Mouse (Mus musculus): ENCODE data around the gene Tceal7. TPM values are rescaled to one million over a fixed set of nuclear protein-coding genes. Genes with fewer than 3 reads are reported as not detected.
"Not testable (repeated sequence)": the region's sequence is repeated elsewhere in the genome, so short reads cannot be mapped to it uniquely, and the experiment has no call there.

The Tceal7 gene
- polyA plus RNA-seq (2015; fragmentation: Nextera tagmentation; extraction: Ambion mirVana): 0.36 and 5.2 TPM in 2 replicates

DNA sequence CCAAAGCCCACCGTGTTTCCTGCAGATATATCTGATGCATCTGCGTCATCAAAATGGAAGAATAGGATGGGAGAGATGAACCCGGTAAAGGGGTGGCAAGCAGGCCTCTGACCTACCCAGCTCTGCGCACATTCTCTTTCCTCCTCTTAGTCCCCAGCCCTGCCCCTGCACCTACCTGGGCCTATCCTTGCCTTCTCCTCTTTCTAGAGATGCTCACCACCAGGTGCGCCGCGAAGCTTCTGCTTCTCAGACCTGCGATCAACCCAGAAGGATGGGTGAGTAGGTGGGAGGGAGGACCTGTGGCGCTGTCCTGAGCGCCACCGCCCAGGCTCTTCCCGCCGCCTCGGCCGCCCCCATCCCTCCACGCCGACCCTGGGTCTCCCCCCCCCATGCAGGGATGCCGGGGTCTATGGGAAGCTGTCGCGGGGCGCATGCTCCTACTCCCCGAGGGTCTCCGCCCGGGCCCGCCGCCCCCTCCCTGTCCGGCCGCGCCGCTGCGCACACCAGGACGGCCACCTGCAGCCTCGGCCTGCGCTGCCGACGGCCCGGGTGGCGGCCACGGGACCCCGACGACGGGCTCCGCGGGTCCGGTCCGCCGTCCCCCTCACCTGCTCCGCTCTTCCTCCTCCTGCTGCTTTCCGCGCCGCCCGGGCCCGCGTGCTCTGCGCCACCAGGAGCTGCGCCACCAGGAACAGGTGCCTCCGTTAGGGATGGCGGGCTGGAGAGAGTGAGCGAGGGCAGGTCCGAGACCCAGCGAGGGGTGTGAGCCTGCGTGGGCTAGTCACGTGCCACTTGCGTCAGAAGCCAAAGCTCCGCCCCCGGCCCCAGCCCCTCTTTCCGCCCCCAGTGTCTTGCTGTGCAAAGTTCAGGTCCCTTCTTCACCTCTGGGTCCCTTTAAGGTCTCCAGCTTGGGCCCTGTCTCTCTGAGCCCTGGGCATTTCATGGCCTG, at the start of gene Tceal7, which contains the start of gene Bex1:
Gene Tceal7 (plus strand): TSS at position 51 of the 949 bp plus-strand sequence.
Gene Bex1 (minus strand): TSS at position 785 of the 949 bp plus-strand sequence.
- H3K27ac ChIP-seq (ENCODE audit: low read depth); H3K27me3 ChIP-seq (ENCODE audit: insufficient read depth, low read length); H3K4me1 ChIP-seq (ENCODE audit: insufficient read depth); H3K9me3 ChIP-seq (ENCODE audit: low read length); H3K9ac ChIP-seq (replicated peaks); H3K36me3 ChIP-seq (replicated peaks; ENCODE audit: insufficient read depth, low read length); DNase-seq: not testable (repeated sequence)
- Histone ChIP-seq H3K4me2 (ENCODE audit: low read depth, low read length) (peak within 1 kb of the TSS; percentile 50), H3K4me3 (ENCODE audit: low read depth, low read length) (peak within 1 kb of the TSS; percentile 32)
- peak; percentile 89 for ATAC-seq
- WGBS (ENCODE audit: insufficient replicate concordance): 20% methylated on average over 14 of the region's 67 CpGs

GRCm38 (mm10) chrX:136170625-136171024, 44.0 kb upstream of the Tceal7 start:
- Histone ChIP-seq H3K4me2 (ENCODE audit: low read depth, low read length) (peak overlapping the region; percentile 70), H3K36me3 (replicated peaks; ENCODE audit: insufficient read depth, low read length) (no peaks in the 10 kb centered on the region), H3K9me3 (ENCODE audit: low read length) (no peaks in the 10 kb centered on the region), H3K9ac (replicated peaks) (peak overlapping the region; percentile 67; the same call in 1 of the 2 replicates), H3K4me1 (ENCODE audit: insufficient read depth) (no peaks in the 10 kb centered on the region), H3K27ac (ENCODE audit: low read depth) (peak overlapping the region; percentile 71; the same call in 1 of the 2 replicates), H3K27me3 (ENCODE audit: insufficient read depth, low read length) (no peaks in the 10 kb centered on the region), H3K4me3 (ENCODE audit: low read depth, low read length) (peak overlapping the region; percentile 59)
- peak; percentile 26; the same call in 1 of the 2 replicates for ATAC-seq
- WGBS (ENCODE audit: insufficient replicate concordance): 56% methylated on average over 10 of the region's 10 CpGs
- no peak for TF ChIP-seq EP300 (IDR thresholded peaks at IDR 0.05; ENCODE audit: low read depth)
- no peak for TF ChIP-seq CTCF (IDR thresholded peaks at IDR 0.05; ENCODE audit: low read depth)
- no peak for DNase-seq

GRCm38 (mm10) chrX:136171189-136172117, 43.1 kb upstream of the Tceal7 start:
- Histone ChIP-seq H3K27ac (ENCODE audit: low read depth) (peak overlapping the region; percentile 70), H3K9me3 (ENCODE audit: low read length) (no peaks in the 10 kb centered on the region), H3K4me1 (ENCODE audit: insufficient read depth) (no peaks in the 10 kb centered on the region), H3K4me2 (ENCODE audit: low read depth, low read length) (peak overlapping the region; percentile 70), H3K4me3 (ENCODE audit: low read depth, low read length) (peak overlapping the region; percentile 59), H3K9ac (replicated peaks) (peak overlapping the region; percentile 67), H3K36me3 (replicated peaks; ENCODE audit: insufficient read depth, low read length) (no peaks in the 10 kb centered on the region), H3K27me3 (ENCODE audit: insufficient read depth, low read length) (no peaks in the 10 kb centered on the region)
- TF ChIP-seq EP300 (IDR thresholded peaks at IDR 0.05; ENCODE audit: low read depth): no peak
- no peak for TF ChIP-seq CTCF (IDR thresholded peaks at IDR 0.05; ENCODE audit: low read depth)
- DNase-seq: peak; percentile 69
- ATAC-seq: peak; percentile 64
- 22% methylated on average over 24 of the region's 24 CpGs for WGBS (ENCODE audit: insufficient replicate concordance)

- H3K27ac ChIP-seq (ENCODE audit: low read depth): peak within 1 kb of the TSS; percentile 70
- H3K9me3 ChIP-seq (ENCODE audit: low read length): no peaks in the 10 kb centered on the region
- H3K4me2 ChIP-seq (ENCODE audit: low read depth, low read length): peak within 1 kb of the TSS; percentile 70
- DNase-seq (peak; percentile 79), ATAC-seq (peak; percentile 93)
- TF ChIP-seq CTCF (IDR thresholded peaks at IDR 0.05; ENCODE audit: low read depth) (peak; percentile 22; the same call in 1 of the 2 replicates), EP300 (IDR thresholded peaks at IDR 0.05; ENCODE audit: low read depth) (0 out of 2 replicates have a peak, but pooled peaks have one; percentile 45)
- no peaks in the 10 kb centered on the region for H3K4me1 ChIP-seq (ENCODE audit: insufficient read depth)
- peak within 1 kb of the TSS; percentile 59 for H3K4me3 ChIP-seq (ENCODE audit: low read depth, low read length)
- peak within 1 kb of the TSS; percentile 67 for H3K9ac ChIP-seq (replicated peaks)
- no peaks in the 10 kb centered on the region for H3K36me3 ChIP-seq (replicated peaks; ENCODE audit: insufficient read depth, low read length)
- no peaks in the 10 kb centered on the region for H3K27me3 ChIP-seq (ENCODE audit: insufficient read depth, low read length)
- 7% methylated on average over 10 of the region's 10 CpGs for WGBS (ENCODE audit: insufficient replicate concordance)
These were observed 42.4 kb upstream of the Tceal7 start, which contains the start of gene Tceal8 for GRCm38 (mm10) chrX:136172118-136172551. Gene Tceal8, minus strand, starts transcription at chrX:136172342.

DNA sequence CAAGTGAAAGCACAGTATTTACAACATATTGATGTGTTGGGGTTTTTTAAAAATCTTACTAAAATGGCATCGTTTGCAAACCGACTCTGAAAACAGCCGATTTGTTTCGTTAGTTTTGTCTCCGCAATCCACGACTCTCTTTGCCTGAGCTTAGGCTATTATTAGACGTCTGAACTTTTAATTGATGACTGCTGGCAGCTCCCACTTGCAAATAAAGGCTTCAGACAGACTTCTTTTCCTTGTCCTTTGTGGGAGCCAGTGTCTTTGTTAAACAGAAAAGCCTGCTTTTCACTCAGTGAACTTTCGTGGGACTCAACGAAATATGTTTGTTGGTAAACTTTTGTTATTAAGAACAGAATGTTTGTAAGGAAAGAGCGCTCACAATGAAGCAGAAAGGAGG, 41.8 kb upstream of the Tceal7 start:
- TF ChIP-seq CTCF (IDR thresholded peaks at IDR 0.05; ENCODE audit: low read depth) (no peak), EP300 (IDR thresholded peaks at IDR 0.05; ENCODE audit: low read depth) (no peak)

More for the DNA sequence above, 41.8 kb upstream of the Tceal7 start:
- Histone ChIP-seq H3K4me2 (ENCODE audit: low read depth, low read length) (peak overlapping the region; percentile 70), H3K4me3 (ENCODE audit: low read depth, low read length) (peak overlapping the region; percentile 59), H3K36me3 (replicated peaks; ENCODE audit: insufficient read depth, low read length) (no peaks in the 10 kb centered on the region), H3K4me1 (ENCODE audit: insufficient read depth) (no peaks in the 10 kb centered on the region), H3K27ac (ENCODE audit: low read depth) (peak overlapping the region; percentile 70; the same call in 1 of the 2 replicates), H3K27me3 (ENCODE audit: insufficient read depth, low read length) (no peaks in the 10 kb centered on the region), H3K9me3 (ENCODE audit: low read length) (no peaks in the 10 kb centered on the region), H3K9ac (replicated peaks) (peak overlapping the region; percentile 67; the same call in 1 of the 2 replicates)
- ATAC-seq: no peak
- DNase-seq: no peak
- WGBS (ENCODE audit: insufficient replicate concordance): 30% methylated on average over 10 of the region's 10 CpGs

Measured in liver, postnatal 0 days (tissue).